Mouse (Mus musculus) E14TG2a.4 (cell line): ENCODE data around the gene Atg2b.

ENCODE experiments used
- CTCF ChIP-seq: conservative IDR thresholded peaks from 2 replicates; pipeline ENCODE4 v1.5.1; 2014; ENCODE audit warnings: low read length
- NANOG ChIP-seq: IDR thresholded peaks from 2 replicates; pipeline ENCODE4 v1.6.1; 2014; ENCODE audit warnings: borderline replicate concordance, low read length, mixed read lengths
- POU5F1 ChIP-seq: IDR thresholded peaks from 2 replicates; pipeline ENCODE4 v1.6.1; 2014; ENCODE audit warnings: low read length, borderline replicate concordance

DNA sequence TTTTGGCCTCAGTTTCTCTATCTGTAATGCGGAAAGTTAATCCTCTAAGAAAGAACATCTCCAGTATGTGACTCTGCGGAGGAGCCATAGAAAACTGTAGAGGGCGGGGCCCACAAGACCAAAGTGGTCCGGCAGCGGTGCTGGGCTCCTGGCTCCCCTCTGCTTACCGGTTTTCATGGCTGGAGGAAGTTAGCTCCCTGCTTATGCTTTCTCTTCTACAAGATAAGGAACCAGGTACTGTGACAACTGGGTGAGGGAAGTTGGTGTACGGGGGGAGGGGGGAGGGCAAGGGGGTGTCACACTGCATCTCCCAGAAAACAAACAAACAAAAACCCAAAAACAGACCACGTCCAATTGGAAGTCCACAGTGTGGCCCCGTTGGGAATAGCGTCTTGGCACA, 86.5 kb downstream of the Atg2b start:
- TF ChIP-seq CTCF (no peak), POU5F1 (no peak), NANOG (no peak)
